Mouse (Mus musculus) G1E (cell line): Measurements from ENCODE around the gene 1110059E24Rik. TPM values are rescaled to one million over a fixed set of nuclear protein-coding genes. Genes with fewer than 3 reads are reported as not detected.

Experiments used
- ATAC-seq: 2 replicates; pipeline ENCODE4 v1.8.0; 2016; ENCODE audit warnings: mild to moderate bottlenecking; ENCODE audit not compliant: insufficient number of reproducible peaks, poor library complexity, low FRiP score, severe bottlenecking; ENCODE audit errors: extremely low read depth
- DNase-seq: peaks from one replicate; pipeline ENCODE4 v3.0.0; 2012; ENCODE audit warnings: low spot score
- H3K27me3 ChIP-seq: 2 replicates; pipeline ENCODE4 v1.6.1; 2012; ENCODE audit warnings: mild to moderate bottlenecking, low read length, inconsistent platforms; ENCODE audit not compliant: insufficient read depth
- H3K36me3 ChIP-seq: replicated peaks from 2 replicates; pipeline ENCODE3; 2012; ENCODE audit warnings: mild to moderate bottlenecking, inconsistent platforms
- H3K4me1 ChIP-seq: 2 replicates; pipeline ENCODE4 v1.6.1; 2012; ENCODE audit warnings: low read depth, low read length, inconsistent platforms, mixed read lengths; ENCODE audit not compliant: insufficient read depth
- H3K4me3 ChIP-seq: 2 replicates; pipeline ENCODE4 v1.5.1; 2012; ENCODE audit warnings: low read depth, mild to moderate bottlenecking, inconsistent platforms, low read length, moderate library complexity, mixed read lengths
- H3K9me3 ChIP-seq: replicated peaks from 2 replicates; pipeline ENCODE4 v1.6.1; 2012; ENCODE audit warnings: inconsistent platforms
- CTCF ChIP-seq: IDR thresholded peaks from 2 replicates; pipeline ENCODE4 v1.5.1; 2012; ENCODE audit warnings: low read depth, low read length, inconsistent platforms, mixed read lengths
- GATA1 ChIP-seq: IDR thresholded peaks from 2 replicates; pipeline ENCODE4 v1.6.1; 2012; ENCODE audit warnings: borderline replicate concordance, low read length, inconsistent platforms, mixed read lengths
- GATA2 ChIP-seq: IDR thresholded peaks from 2 replicates; pipeline ENCODE4 v1.6.1; 2012; ENCODE audit warnings: low read depth, low read length, inconsistent platforms, borderline replicate concordance
- POLR2AphosphoS5 ChIP-seq: IDR thresholded peaks from 2 replicates; pipeline ENCODE4 v1.6.1; 2012; ENCODE audit warnings: low read depth, low read length, inconsistent platforms; ENCODE audit not compliant: insufficient replicate concordance
- TAL1 ChIP-seq: conservative IDR thresholded peaks from 2 replicates; pipeline ENCODE4 v1.6.1; 2012; ENCODE audit warnings: low read depth, low read length, inconsistent platforms, mixed read lengths
- polyA plus RNA-seq: library from polyadenylated mRNA; stranded (reverse); fragments of >175 nt; gene quantifications from 2 replicates; pipeline ENCODE4 v1.2.3, GENCODE M21; 2012
- total RNA-seq, 2 experiments: library from RNA; stranded (forward) in 1 of 2; stranded (reverse) in 1 of 2; fragments of 200-1000 nt in 1 of 2; fragments of >200 nt in 1 of 2; fragmentation: Nextera tagmentation in 1 of 2; gene quantifications; 2 replicates each; pipeline ENCODE4 v1.2.3; 2014 to 2017

Gene 1110059E24Rik
- total and polyA plus RNA-seq, 3 experiments, result 0.94 to 41.1 (median 23.9) TPM

DNA sequence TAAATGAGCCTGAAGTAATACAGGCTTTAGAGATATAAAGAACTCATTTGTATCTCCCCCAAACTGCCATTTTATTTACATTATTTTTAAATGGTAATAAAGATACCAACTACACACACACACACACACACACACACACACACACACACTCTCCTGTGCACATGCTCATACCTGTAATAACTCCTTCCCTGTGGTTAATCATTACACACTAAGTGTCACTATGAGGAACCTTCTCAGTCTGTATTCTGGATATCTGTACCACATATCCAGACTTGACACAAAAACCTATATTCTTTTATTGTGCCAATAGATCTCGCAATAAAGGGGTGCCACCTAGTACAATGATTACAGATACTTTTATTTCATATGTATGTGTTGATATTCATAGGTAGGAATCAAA is 62.9 kb downstream of the 1110059E24Rik start:
- Histone ChIP-seq H3K4me1 (no peaks in the 10 kb centered on the region), H3K27me3 (0 out of 2 replicates have a peak, but pooled peaks cover 3% of the 10 kb centered on the region), H3K36me3 (no peaks in the 10 kb centered on the region), H3K9me3 (no peaks in the 10 kb centered on the region), H3K4me3 (no peak overlapping the region)
- no peak for DNase-seq
- ATAC-seq, result no peak
- TF ChIP-seq TAL1, result no peak
- no peak for TF ChIP-seq CTCF
- no peak for TF ChIP-seq GATA1
- no peak for TF ChIP-seq POLR2AphosphoS5
- no peak for TF ChIP-seq GATA2

DNA sequence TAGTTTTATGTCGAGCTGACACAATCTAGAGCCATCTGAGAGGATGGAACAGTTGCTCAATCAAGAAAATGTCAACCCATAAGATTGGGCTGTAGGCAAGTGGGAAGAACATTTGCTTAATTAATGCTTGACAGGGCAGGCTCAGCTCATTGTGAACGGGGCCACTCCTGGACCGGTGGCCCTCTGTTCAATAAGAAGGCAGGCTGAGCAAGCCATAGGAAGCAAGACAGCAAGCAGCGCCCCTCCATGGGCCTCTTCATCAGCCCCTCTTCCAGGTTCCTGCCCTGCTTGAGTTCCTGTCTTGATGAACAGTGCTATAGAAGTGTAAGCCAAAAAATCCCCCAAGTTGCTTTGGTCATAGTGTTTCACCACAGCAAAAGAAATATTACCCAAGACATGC is 65.2 kb downstream of the 1110059E24Rik start:
- Histone ChIP-seq H3K4me1 (peaks cover 7% of the 10 kb centered on the region), H3K27me3 (0 out of 2 replicates have a peak, but pooled peaks cover 11% of the 10 kb centered on the region), H3K4me3 (no peak overlapping the region), H3K9me3 (no peaks in the 10 kb centered on the region), H3K36me3 (no peaks in the 10 kb centered on the region)
- ATAC-seq (no peak), DNase-seq (no peak)
- no peak for TF ChIP-seq CTCF
- TF ChIP-seq TAL1, result no peak
- no peak for TF ChIP-seq POLR2AphosphoS5
- no peak for TF ChIP-seq GATA2
- TF ChIP-seq GATA1, result no peak

DNA sequence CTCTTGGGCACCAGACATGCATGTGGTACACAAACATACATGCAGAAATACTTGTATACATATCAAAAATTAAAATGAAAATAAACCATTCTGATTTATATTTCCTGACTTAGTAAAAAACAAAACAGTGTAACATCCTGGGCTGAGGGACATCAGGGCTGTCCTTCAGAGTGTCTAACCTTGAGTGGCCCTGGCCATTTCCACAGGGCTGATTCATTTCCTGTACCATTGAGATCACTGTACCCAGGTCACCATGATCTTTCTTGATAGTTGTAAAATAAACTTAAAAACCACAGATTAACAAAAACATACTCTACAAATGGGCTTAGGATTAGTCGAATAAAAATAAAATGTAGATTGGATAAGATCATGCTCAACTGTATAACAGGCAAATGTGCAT is 66.2 kb downstream of the 1110059E24Rik start:
- Histone ChIP-seq H3K36me3 (no peaks in the 10 kb centered on the region), H3K4me1 (peaks cover 7% of the 10 kb centered on the region), H3K4me3 (no peak overlapping the region), H3K27me3 (0 out of 2 replicates have a peak, but pooled peaks cover 11% of the 10 kb centered on the region), H3K9me3 (no peaks in the 10 kb centered on the region)
- DNase-seq (no peak), ATAC-seq (no peak)
- TF ChIP-seq TAL1, result no peak
- TF ChIP-seq CTCF, result no peak
- TF ChIP-seq POLR2AphosphoS5, result no peak
- TF ChIP-seq GATA2, result no peak
- TF ChIP-seq GATA1, result no peak

DNA sequence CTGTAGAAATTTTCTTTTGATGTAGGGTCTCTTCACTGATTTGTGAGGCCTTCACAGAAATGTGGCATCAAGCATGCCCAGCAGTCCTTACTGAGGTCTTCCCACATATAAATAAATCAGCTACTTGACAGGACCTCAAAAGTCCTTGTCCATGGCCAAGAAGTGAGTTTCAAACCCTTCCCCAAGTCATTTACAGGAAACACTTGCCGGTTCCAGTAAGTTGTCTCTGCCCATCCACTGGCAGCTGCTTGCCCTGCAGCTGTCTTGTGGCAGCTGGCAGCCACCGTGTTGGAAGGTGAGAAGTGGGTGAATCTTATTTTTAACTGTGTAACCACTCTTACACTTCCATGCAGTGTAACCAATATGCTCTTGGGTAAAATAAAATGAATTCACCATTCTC is 66.9 kb downstream of the 1110059E24Rik start:
- Histone ChIP-seq H3K4me1 (peaks cover 9% of the 10 kb centered on the region), H3K9me3 (no peaks in the 10 kb centered on the region), H3K4me3 (no peak overlapping the region), H3K36me3 (no peaks in the 10 kb centered on the region), H3K27me3 (peaks cover 14% of the 10 kb centered on the region; the same call in 1 of the 2 replicates)
- no peak for DNase-seq
- no peak for ATAC-seq
- TF ChIP-seq GATA1 (no peak), TAL1 (no peak)

DNA sequence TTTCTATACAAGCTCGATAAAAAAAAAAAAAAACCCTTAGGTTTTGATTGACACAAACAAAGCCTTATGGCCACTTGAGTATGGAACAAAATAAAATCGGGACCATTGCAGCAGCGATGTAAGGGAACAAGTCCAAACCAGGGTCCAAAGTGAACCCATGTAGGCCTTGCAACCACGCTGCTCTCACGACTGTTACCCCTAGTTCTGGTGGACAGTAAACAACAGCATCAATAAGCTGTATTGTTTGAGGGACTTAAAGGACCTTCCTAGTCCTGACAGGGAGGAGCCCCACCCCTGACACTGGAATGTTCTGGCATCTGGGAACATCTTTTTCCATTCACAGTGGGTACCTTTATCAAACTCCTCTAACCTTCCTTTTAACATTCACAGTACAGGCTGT is 68.8 kb downstream of the 1110059E24Rik start:
- TF ChIP-seq GATA1, result no peak
- no peak for TF ChIP-seq CTCF
- no peak for TF ChIP-seq TAL1
- TF ChIP-seq POLR2AphosphoS5, result no peak
- no peak for TF ChIP-seq GATA2
- Histone ChIP-seq H3K9me3 (no peaks in the 10 kb centered on the region), H3K4me3 (no peak overlapping the region), H3K4me1 (peaks cover 9% of the 10 kb centered on the region), H3K27me3 (peaks cover 19% of the 10 kb centered on the region), H3K36me3 (no peaks in the 10 kb centered on the region)
- DNase-seq (no peak), ATAC-seq (no peak)

DNA sequence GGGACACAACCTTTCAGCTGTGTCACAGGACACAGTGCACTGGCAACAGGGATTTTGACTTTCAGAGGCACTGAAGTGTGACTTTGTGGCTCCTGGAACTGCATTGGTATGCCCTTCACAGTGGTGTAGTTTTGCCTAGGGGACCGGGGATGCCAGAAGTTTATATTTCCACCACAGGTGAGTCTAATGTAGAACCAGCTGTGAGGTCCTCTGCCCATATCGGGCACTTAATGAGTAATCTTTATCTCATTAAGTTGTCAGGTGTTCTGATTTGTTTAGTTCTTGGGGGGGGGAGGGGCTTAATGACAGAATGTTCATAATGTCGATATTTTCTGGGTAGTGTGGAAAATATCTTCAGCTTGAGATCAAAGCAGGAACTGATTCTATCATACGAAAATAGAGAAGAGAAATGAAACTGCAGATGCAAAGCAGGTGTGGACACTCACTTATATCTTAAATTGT is 69.2 kb downstream of the 1110059E24Rik start:
- TF ChIP-seq POLR2AphosphoS5 (no peak), CTCF (no peak), TAL1 (no peak), GATA1 (no peak), GATA2 (no peak)
- Histone ChIP-seq H3K4me3 (no peak overlapping the region), H3K9me3 (no peaks in the 10 kb centered on the region), H3K4me1 (peaks cover 9% of the 10 kb centered on the region), H3K27me3 (peaks cover 20% of the 10 kb centered on the region), H3K36me3 (no peaks in the 10 kb centered on the region)
- ATAC-seq (no peak), DNase-seq (no peak)
